Mouse (Mus musculus) testis, adult 2 months (tissue): ENCODE measurements at regions not wholly inside any gene's neighbourhood (a gene's known extent, or its start where the extent isn't known, plus 50 kb on each side); places are given as distances from the start of the nearest gene placed in this dataset.

ENCODE experiments used
- H3K27ac ChIP-seq: fragments of 200-500 bp; 2 replicates; pipeline ENCODE4 v1.5.1; 2012; ENCODE audit warnings: low read depth, low read length; ENCODE audit not compliant: control insufficient read depth, insufficient read depth
- H3K27me3 ChIP-seq: fragments of 200-500 bp; 2 replicates; pipeline ENCODE4 v1.6.1; 2012; ENCODE audit warnings: mild to moderate bottlenecking, low read length, moderate library complexity; ENCODE audit not compliant: control insufficient read depth, insufficient read depth
- H3K36me3 ChIP-seq: fragments of 200-500 bp; 2 replicates; pipeline ENCODE4 v1.6.1; 2012; ENCODE audit warnings: mild to moderate bottlenecking, low read length; ENCODE audit not compliant: control insufficient read depth, insufficient read depth
- H3K4me1 ChIP-seq: fragments of 200-500 bp; 2 replicates; pipeline ENCODE4 v1.6.1; 2012; ENCODE audit warnings: low read length; ENCODE audit not compliant: control insufficient read depth, insufficient read depth
- H3K4me3 ChIP-seq: fragments of 200-500 bp; 2 replicates; pipeline ENCODE4 v1.5.1; 2012; ENCODE audit warnings: low read depth, mild to moderate bottlenecking, low read length, moderate library complexity, mixed read lengths; ENCODE audit not compliant: control insufficient read depth
- CTCF ChIP-seq: fragments of 200-500 bp; IDR thresholded peaks from 2 replicates; pipeline ENCODE4 v1.5.1; 2012; ENCODE audit warnings: low read depth, mild to moderate bottlenecking, inconsistent platforms, low read length, moderate library complexity; ENCODE audit not compliant: control insufficient read depth, insufficient read depth, insufficient replicate concordance
- POLR2A ChIP-seq: fragments of 200-500 bp; IDR thresholded peaks from 2 replicates; pipeline ENCODE4 v1.6.1; 2012; ENCODE audit warnings: low read depth, mild to moderate bottlenecking, inconsistent platforms, low read length, moderate library complexity; ENCODE audit not compliant: control insufficient read depth

DNA sequence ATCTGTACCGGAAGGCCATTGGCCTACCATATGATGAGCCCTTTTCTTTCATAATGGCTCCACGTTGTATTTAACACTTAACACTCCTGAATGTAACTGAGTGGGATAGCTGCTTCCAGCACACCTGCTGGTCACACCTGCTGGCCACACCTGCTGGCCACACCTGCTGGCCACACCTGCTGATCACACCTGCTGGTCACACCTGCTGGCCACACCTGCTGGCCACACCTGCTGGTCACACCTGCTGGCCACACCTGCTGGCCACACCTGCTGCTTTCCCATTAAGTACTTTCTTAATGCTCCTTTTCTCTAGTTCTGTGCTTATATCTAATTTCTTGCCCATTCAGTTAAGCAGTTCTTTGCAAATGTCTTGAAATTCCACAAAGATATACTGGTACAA lies 157.4 kb upstream of the Slc30a5 start:
- TF ChIP-seq CTCF (no peak), POLR2A (no peak)
- H3K27ac ChIP-seq, result no peak overlapping the region
- H3K36me3 ChIP-seq, result no peaks in the 10 kb centered on the region
- no peaks in the 10 kb centered on the region for H3K4me1 ChIP-seq
- no peaks in the 10 kb centered on the region for H3K27me3 ChIP-seq
- H3K4me3 ChIP-seq, result no peak overlapping the region

DNA sequence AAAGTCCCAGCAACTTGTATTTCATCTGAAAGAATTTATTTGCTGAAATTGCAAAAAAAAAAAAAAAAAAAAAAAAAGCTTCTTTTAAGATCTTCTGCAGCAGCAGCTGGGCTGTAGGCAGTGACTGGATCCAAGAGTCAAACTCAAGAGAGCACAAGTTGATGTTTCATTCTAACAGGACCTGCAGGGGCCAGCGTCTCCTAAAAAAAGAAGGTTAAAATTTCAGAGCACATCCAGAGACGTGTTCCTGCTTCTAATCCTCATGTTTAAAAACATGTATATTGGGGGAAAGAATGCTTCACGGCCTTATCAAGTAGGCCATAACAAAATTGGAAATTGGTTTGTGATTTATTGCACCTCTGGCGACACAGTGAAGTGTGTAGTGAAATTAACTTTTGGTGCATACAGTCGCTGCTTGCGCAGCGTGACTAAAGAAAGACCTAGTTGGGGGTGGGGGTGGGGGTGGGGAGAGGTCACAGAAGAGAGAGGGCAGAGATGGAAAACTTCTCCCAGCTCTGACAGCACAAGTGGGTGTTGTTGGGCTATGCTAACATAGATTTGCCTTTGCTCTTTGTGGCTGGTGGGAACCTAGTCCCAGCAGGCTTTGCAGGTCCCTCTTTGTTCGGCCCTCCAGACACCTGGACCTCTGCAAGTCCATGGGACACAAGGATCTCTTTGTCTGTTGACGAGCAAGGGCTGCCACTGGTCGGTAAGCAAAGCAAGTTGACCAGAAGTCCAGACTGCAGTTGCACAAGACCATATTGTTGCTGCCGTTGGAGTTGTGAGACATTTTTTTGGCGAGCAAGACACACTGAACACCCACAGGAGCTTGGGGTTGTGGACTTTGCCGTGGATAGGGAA lies 155.7 kb upstream of the Slc30a5 start:
- TF ChIP-seq POLR2A, result no peak
- no peak for TF ChIP-seq CTCF
- Histone ChIP-seq H3K4me3 (no peak overlapping the region), H3K27ac (no peak overlapping the region), H3K36me3 (no peaks in the 10 kb centered on the region), H3K4me1 (no peaks in the 10 kb centered on the region), H3K27me3 (no peaks in the 10 kb centered on the region)

DNA sequence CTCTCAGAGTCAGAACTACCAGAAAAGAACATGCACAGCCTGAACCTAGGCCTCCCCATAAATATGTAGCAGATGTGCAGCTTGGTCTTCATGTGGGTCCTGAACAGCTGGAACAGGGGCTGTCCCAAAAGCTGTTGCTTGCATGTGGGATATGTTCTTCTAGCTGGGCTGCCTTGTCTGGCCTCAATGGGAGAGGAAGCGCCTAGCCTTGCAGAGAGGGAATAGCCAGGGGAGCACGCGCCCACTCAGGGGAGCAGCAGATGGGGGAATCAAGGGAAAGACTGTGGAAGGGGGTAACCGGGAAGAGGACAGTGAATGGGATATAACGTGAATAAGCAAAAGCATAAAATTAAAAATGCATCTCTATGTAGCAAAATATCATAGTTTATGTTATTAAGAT lies 154.9 kb upstream of the Slc30a5 start:
- Histone ChIP-seq H3K27me3 (no peaks in the 10 kb centered on the region), H3K4me3 (no peak overlapping the region), H3K27ac (no peak overlapping the region), H3K4me1 (no peaks in the 10 kb centered on the region), H3K36me3 (no peaks in the 10 kb centered on the region)
- TF ChIP-seq CTCF (no peak), POLR2A (no peak)

DNA sequence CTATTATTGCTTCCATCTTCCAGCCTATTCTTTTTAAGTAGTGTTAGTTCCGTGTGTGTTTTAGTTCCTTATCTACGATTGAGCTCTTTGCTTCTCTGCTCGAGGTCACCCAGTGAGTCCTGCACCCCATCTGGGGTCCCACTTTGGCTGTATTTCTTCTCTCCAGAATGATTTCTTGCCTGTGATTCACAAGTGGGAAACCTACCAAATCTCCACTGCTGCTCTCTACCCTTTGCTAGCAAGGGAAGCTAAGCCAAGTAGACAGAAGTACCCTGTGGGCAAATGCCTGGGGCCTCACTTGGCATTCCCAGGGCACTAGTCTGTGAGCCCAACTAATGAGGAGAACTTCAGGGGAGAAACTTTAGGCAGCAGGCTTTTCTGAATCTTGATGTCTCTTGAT lies 142.5 kb upstream of the Slc30a5 start:
- Histone ChIP-seq H3K4me3 (no peak overlapping the region), H3K4me1 (no peaks in the 10 kb centered on the region), H3K27me3 (no peaks in the 10 kb centered on the region), H3K27ac (no peak overlapping the region), H3K36me3 (no peaks in the 10 kb centered on the region)
- TF ChIP-seq CTCF (no peak), POLR2A (no peak)

DNA sequence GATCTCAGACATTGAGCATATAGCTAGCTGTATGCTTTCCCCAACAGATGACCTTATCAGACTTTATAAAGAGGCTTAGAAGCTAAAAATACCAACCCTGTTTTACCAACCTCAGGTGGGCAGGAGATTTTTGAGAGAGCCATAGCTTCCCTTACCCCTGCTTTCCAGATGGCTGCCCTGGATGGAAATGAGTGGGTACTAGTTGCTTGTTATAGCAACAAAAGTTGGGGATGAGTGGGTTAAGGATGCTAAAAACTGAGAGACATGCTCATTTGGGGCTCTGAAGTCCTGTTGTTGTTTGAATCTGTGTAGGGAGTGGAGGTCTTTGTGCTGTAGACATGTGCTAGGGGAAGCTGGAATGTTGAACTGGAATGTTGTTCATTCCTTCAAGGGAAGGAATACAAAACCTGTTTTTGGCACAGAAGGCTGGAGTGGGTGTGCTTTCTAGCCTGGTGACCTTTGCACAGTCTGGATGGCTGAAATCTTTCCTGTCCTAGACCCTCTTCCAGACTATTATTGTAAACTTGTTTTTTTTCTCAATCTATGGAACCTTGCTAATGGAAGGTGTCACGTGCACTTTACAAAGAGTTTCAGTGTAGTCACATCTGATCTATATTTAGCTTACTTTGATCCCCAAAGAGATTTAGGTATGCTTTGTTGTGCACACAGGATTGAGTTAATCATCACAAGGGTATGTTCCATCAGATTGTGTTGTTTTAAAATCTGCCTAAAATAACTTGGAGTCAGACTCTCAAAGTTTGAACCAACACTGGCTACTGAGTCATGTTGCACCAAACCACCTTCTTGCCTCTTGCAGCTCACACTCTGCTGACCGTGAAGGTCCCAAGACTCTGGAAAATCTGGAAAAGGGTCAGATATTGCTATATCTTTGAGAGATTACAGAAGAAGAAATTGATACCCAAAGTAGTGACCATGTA lies 138.1 kb upstream of the Slc30a5 start:
- no peak overlapping the region for H3K4me3 ChIP-seq

DNA sequence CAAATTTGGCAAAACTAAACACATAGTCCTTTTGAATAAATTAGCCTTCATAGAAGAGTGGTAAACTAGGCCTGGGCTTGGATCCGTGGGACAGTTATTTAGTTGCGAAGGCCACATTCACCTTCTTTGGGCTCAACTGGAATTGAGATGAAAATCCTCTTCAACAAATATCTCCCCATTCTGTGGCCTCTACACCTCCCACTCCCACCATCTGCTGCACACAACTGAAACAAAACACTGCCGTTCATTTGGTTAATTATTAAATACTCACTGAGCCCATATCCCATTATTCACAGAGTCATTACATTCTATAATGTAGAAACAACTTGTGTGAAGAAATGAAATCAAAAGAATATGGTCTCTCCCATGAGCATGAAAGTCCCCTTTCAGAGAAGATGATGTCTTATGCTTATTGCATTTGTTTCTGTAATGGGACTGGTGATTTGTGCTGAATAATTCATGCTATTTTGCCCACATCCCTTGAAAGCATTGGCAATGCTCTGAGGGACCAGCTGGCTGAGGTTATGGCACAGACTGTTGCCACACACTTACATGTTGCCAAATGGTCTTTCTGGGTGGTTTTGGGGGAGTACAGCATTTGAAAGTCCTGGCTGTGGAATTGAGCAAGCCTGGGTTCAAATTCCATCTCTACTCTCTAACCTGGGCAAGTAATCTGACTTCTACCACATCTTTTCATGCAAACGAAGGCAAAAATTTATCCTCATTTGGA lies 129.7 kb upstream of the Slc30a5 start:
- H3K4me1 ChIP-seq, result no peaks in the 10 kb centered on the region
- H3K4me3 ChIP-seq, result no peak overlapping the region
- TF ChIP-seq CTCF (no peak), POLR2A (no peak)
- no peaks in the 10 kb centered on the region for H3K36me3 ChIP-seq
- H3K27ac ChIP-seq, result no peak overlapping the region
- H3K27me3 ChIP-seq, result no peaks in the 10 kb centered on the region

More for the DNA sequence above, 138.1 kb upstream of the Slc30a5 start:
- H3K4me1 ChIP-seq, result no peaks in the 10 kb centered on the region
- no peaks in the 10 kb centered on the region for H3K27me3 ChIP-seq
- no peak overlapping the region for H3K27ac ChIP-seq
- no peaks in the 10 kb centered on the region for H3K36me3 ChIP-seq
- no peak for TF ChIP-seq POLR2A
- TF ChIP-seq CTCF, result no peak
